Mouse (Mus musculus) liver, postnatal 0 days (tissue): Measurements from ENCODE around the gene Efcab11. TPM values are rescaled to one million over a fixed set of nuclear protein-coding genes. Genes with fewer than 3 reads are reported as not detected.
A peak's percentile ranks its signal among the peaks of the same experiment; 100 is the strongest.

ENCODE experiments used
- ATAC-seq: fragments of 200-750 bp; cut with Nextera tagmentation; 2 replicates; pipeline ENCODE4 v1.8.0; 2017; ENCODE audit warnings: mild to moderate bottlenecking, moderate library complexity
- DNase-seq: peaks from one replicate; pipeline ENCODE4 v3.0.0-alpha.2; 2016
- H3K27ac ChIP-seq: fragments of 300-500 bp; sonication (generic); 2 replicates; pipeline ENCODE4 v1.5.1; 2014; ENCODE audit warnings: antibody characterized with exemption, moderate library complexity, mild to moderate bottlenecking, low read depth
- H3K27me3 ChIP-seq: fragments of 300-500 bp; sonication (generic); 2 replicates; pipeline ENCODE4 v1.6.1; 2014; ENCODE audit warnings: low read length, control low read depth, mixed read lengths; ENCODE audit not compliant: insufficient read depth
- H3K36me3 ChIP-seq: fragments of 300-500 bp; sonication (generic); replicated peaks from 2 replicates; pipeline ENCODE4 v1.6.1; 2014; ENCODE audit warnings: mild to moderate bottlenecking, control low read depth, low read length, moderate library complexity, mixed read lengths; ENCODE audit not compliant: insufficient read depth
- H3K4me1 ChIP-seq: fragments of 300-500 bp; sonication (generic); 2 replicates; pipeline ENCODE4 v1.6.1; 2014; ENCODE audit warnings: antibody characterized with exemption, mild to moderate bottlenecking, control low read depth; ENCODE audit not compliant: insufficient read depth
- H3K4me2 ChIP-seq: fragments of 300-500 bp; sonication (generic); 2 replicates; pipeline ENCODE4 v1.6.1; 2014; ENCODE audit warnings: low read depth, mild to moderate bottlenecking, low read length, moderate library complexity, mixed read lengths
- H3K4me3 ChIP-seq: fragments of 300-500 bp; sonication (generic); 2 replicates; pipeline ENCODE4 v1.5.1; 2014; ENCODE audit warnings: low read depth, low read length
- H3K9ac ChIP-seq: fragments of 300-500 bp; sonication (generic); replicated peaks from 2 replicates; pipeline ENCODE4 v1.6.1; 2014; ENCODE audit warnings: mild to moderate bottlenecking, moderate library complexity
- H3K9me3 ChIP-seq: fragments of 300-500 bp; sonication (generic); 2 replicates; pipeline ENCODE4 v1.6.1; 2016; ENCODE audit warnings: mild to moderate bottlenecking, control low read depth, low read length, mixed read lengths
- CTCF ChIP-seq: sonication (generic); IDR thresholded peaks from 2 replicates; pipeline ENCODE4 v1.5.1; 2016; ENCODE audit warnings: antibody characterized with exemption, low read depth
- EP300 ChIP-seq: IDR thresholded peaks from 2 replicates; pipeline ENCODE4 v1.6.1; 2016; ENCODE audit warnings: antibody characterized with exemption, low read depth, mild to moderate bottlenecking
- WGBS: fragments of 180-500 bp; shearing (Covaris S2); extraction: QIAGEN DNeasy Blood & Tissue Kit; methylation state at CpG from one replicate; pipeline ENCODE4 v1.1.7; 2014; ENCODE audit not compliant: insufficient replicate concordance; 5-methylcytosine and 5-hydroxymethylcytosine counted together
- polyA plus RNA-seq: library from polyadenylated mRNA; unstranded; fragments of >200 nt; fragmentation: Nextera tagmentation; extraction: Ambion mirVana; gene quantifications from 2 replicates; pipeline ENCODE4 v1.2.1, GENCODE M21; 2015

Efcab11 gene
- polyA plus RNA-seq, 1 experiment from 2014 or later: 3.3 TPM

GRCm38 (mm10) chr12:99735172-99735571, 149.1 kb downstream of the Efcab11 start:
- WGBS: 81% methylated on average over 10 of the region's 10 CpGs
- H3K36me3 ChIP-seq: no peaks in the 10 kb centered on the region
- no peak overlapping the region for H3K9ac ChIP-seq
- H3K9me3 ChIP-seq: no peaks in the 10 kb centered on the region
- H3K4me2 ChIP-seq: no peak overlapping the region
- no peak for TF ChIP-seq CTCF
- TF ChIP-seq EP300: no peak
- no peaks in the 10 kb centered on the region for H3K27me3 ChIP-seq
- H3K4me3 ChIP-seq: no peak overlapping the region
- ATAC-seq (no peak), DNase-seq (no peak)
- H3K4me1 ChIP-seq: no peaks in the 10 kb centered on the region
- H3K27ac ChIP-seq: no peak overlapping the region

- no peaks in the 10 kb centered on the region for H3K36me3 ChIP-seq
- H3K4me1 ChIP-seq: 0 out of 2 replicates have a peak, but pooled peaks cover 4% of the 10 kb centered on the region
- no peak overlapping the region for H3K27ac ChIP-seq
- no peak for TF ChIP-seq CTCF
- no peak for TF ChIP-seq EP300
- H3K9ac ChIP-seq: no peak overlapping the region
- H3K9me3 ChIP-seq: no peaks in the 10 kb centered on the region
- ATAC-seq (no peak), DNase-seq (no peak)
- H3K27me3 ChIP-seq: no peaks in the 10 kb centered on the region
- no peak overlapping the region for H3K4me3 ChIP-seq
- no peak overlapping the region for H3K4me2 ChIP-seq
- 95% methylated on average over 12 of the region's 12 CpGs for WGBS
Observed at GRCm38 (mm10) chr12:99724206-99724605, 160.0 kb downstream of the Efcab11 start.

GRCm38 (mm10) chr12:99723791-99724190, 160.4 kb downstream of the Efcab11 start:
- 84% methylated on average over 8 of the region's 8 CpGs for WGBS
- ATAC-seq (no peak), DNase-seq (no peak)
- TF ChIP-seq CTCF (no peak), EP300 (no peak)
- no peaks in the 10 kb centered on the region for H3K9me3 ChIP-seq
- no peaks in the 10 kb centered on the region for H3K36me3 ChIP-seq
- H3K9ac ChIP-seq: no peak overlapping the region
- H3K27me3 ChIP-seq: no peaks in the 10 kb centered on the region
- 0 out of 2 replicates have a peak, but pooled peaks cover 4% of the 10 kb centered on the region for H3K4me1 ChIP-seq
- no peak overlapping the region for H3K4me2 ChIP-seq
- no peak overlapping the region for H3K27ac ChIP-seq
- H3K4me3 ChIP-seq: no peak overlapping the region

- peak; percentile 92 for ATAC-seq
- Histone ChIP-seq H3K4me3 (no peak overlapping the region), H3K9ac (no peak overlapping the region), H3K27me3 (no peaks in the 10 kb centered on the region), H3K36me3 (no peaks in the 10 kb centered on the region), H3K9me3 (no peaks in the 10 kb centered on the region), H3K4me1 (0 out of 2 replicates have a peak, but pooled peaks cover 4% of the 10 kb centered on the region), H3K27ac (peak overlapping the region; percentile 26; the same call in 1 of the 2 replicates), H3K4me2 (no peak overlapping the region)
- no peak for DNase-seq
- WGBS: 69% methylated on average over 10 of the region's 10 CpGs
- TF ChIP-seq EP300: no peak
- TF ChIP-seq CTCF: no peak
Observed at GRCm38 (mm10) chr12:99721318-99721717, 162.9 kb downstream of the Efcab11 start.

- H3K4me1 ChIP-seq: 0 out of 2 replicates have a peak, but pooled peaks cover 4% of the 10 kb centered on the region
- H3K9me3 ChIP-seq: no peaks in the 10 kb centered on the region
- no peak overlapping the region for H3K4me2 ChIP-seq
- H3K27me3 ChIP-seq: no peaks in the 10 kb centered on the region
- DNase-seq: no peak
- H3K9ac ChIP-seq: no peak overlapping the region
- H3K27ac ChIP-seq: no peak overlapping the region
- no peak for ATAC-seq
- H3K4me3 ChIP-seq: no peak overlapping the region
- no peaks in the 10 kb centered on the region for H3K36me3 ChIP-seq
- TF ChIP-seq CTCF: no peak
- no peak for TF ChIP-seq EP300
- 85% methylated on average over 11 of the region's 11 CpGs for WGBS
Observed at GRCm38 (mm10) chr12:99719777-99720176, 164.5 kb downstream of the Efcab11 start.

GRCm38 (mm10) chr12:99718161-99718560, 166.1 kb downstream of the Efcab11 start:
- Histone ChIP-seq H3K36me3 (no peaks in the 10 kb centered on the region), H3K4me2 (no peak overlapping the region), H3K9ac (no peak overlapping the region), H3K27me3 (no peaks in the 10 kb centered on the region), H3K4me1 (0 out of 2 replicates have a peak, but pooled peaks cover 4% of the 10 kb centered on the region), H3K9me3 (no peaks in the 10 kb centered on the region), H3K4me3 (no peak overlapping the region), H3K27ac (no peak overlapping the region)
- WGBS: 71% methylated on average over 2 of the region's 2 CpGs
- ATAC-seq (no peak), DNase-seq (no peak)
- TF ChIP-seq CTCF: no peak
